Mouse (Mus musculus): ENCODE results near the gene Frmd5. TPM values are rescaled to one million over a fixed set of nuclear protein-coding genes. Genes with fewer than 3 reads are reported as not detected.

Gene Frmd5
- polyA plus RNA-seq, 1 experiment = 0.45 TPM

DNA sequence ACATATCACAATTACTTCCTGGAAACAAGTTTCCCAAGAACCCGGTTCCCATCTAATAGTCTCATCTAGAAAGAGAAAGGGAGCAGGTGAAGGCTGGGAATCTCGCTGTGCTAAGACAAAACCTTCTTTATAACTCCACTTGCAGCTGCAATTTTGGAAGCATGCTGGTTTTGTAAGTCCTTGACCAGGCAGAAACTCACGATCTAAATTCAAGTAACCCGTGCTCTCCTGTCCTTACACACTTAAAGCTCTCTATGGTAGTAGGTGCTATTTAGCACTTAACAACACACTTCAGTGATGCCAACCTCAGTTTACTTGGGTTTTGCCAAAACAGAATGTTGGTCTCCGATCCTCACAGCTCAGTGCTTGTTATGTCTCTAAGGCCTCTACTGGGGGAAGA lies 99.4 kb downstream of the Frmd5 start:
- no peaks in the 10 kb centered on the region for H3K4me1 ChIP-seq (ENCODE audit: control insufficient read depth, insufficient read depth, low read length)
- H3K4me3 ChIP-seq (ENCODE audit: insufficient read depth, low read depth, low read length) = no peak overlapping the region
- no peaks in the 10 kb centered on the region for H3K27me3 ChIP-seq (replicated peaks; ENCODE audit: control insufficient read depth, insufficient read depth, low read length)
- DNase-seq = no peak
- 81% methylated on average over 5 of the region's 5 CpGs for WGBS
- no peak overlapping the region for H3K27ac ChIP-seq (ENCODE audit: insufficient read depth, low read depth, low read length)
- TF ChIP-seq POLR2A (IDR thresholded peaks at IDR 0.05; ENCODE audit: low read depth, low read length) (no peak), CTCF (conservative IDR thresholded peaks at IDR 0.05; ENCODE audit: insufficient read depth, insufficient read length, low read depth, low read length) (no peak)
- no peaks in the 10 kb centered on the region for H3K36me3 ChIP-seq (ENCODE audit: control insufficient read depth, insufficient read depth, low read length)

DNA sequence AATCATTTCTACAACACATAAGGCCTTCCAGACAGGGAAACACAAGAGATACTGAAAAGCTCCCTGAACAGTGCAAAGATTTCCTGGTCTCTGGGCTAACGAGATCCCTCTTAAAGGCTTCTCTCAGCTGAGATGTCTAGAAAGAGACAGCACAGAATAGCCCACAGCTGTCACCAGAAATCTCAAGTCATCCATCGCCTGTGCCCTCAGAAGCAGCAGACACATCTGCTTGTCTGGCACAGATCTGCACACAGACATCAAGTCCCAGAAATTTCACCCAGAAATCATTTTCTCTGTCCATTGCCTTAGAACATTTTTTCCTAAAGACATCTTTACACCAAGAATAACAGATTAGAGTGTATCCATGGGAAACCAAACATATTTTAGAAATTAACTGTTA lies 101.1 kb downstream of the Frmd5 start:
- Histone ChIP-seq H3K27ac (ENCODE audit: insufficient read depth, low read depth, low read length) (no peak overlapping the region), H3K4me1 (ENCODE audit: control insufficient read depth, insufficient read depth, low read length) (no peaks in the 10 kb centered on the region), H3K27me3 (replicated peaks; ENCODE audit: control insufficient read depth, insufficient read depth, low read length) (no peaks in the 10 kb centered on the region), H3K4me3 (ENCODE audit: insufficient read depth, low read depth, low read length) (no peak overlapping the region), H3K36me3 (ENCODE audit: control insufficient read depth, insufficient read depth, low read length) (no peaks in the 10 kb centered on the region)
- no peak for DNase-seq
- TF ChIP-seq POLR2A (IDR thresholded peaks at IDR 0.05; ENCODE audit: low read depth, low read length) (no peak), CTCF (conservative IDR thresholded peaks at IDR 0.05; ENCODE audit: insufficient read depth, insufficient read length, low read depth, low read length) (no peak)
- 74% methylated on average over 2 of the region's 2 CpGs for WGBS

DNA sequence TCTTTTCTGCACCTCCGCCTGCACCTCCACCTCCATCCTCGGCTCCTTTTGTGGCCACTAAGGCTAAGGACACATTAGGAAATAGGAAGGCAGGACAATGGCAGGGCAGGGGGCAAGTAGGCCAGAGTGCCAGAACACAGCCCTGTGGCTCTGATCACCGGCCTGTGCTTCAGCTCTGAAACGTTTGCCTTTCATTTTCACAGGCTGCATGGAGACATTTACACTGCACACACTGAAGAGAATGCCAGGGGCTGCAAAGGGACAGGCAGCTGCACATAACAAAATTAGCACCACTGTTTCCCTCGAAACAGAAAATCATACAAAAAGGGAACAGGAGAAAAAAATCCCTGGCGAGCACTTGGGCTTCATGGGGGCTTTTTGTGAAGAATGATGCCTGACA lies 107.6 kb downstream of the Frmd5 start:
- Histone ChIP-seq H3K27ac (ENCODE audit: insufficient read depth, low read depth, low read length) (no peak overlapping the region), H3K4me1 (ENCODE audit: control insufficient read depth, insufficient read depth, low read length) (no peaks in the 10 kb centered on the region), H3K4me3 (ENCODE audit: insufficient read depth, low read depth, low read length) (no peak overlapping the region), H3K27me3 (replicated peaks; ENCODE audit: control insufficient read depth, insufficient read depth, low read length) (no peaks in the 10 kb centered on the region), H3K36me3 (ENCODE audit: control insufficient read depth, insufficient read depth, low read length) (no peaks in the 10 kb centered on the region)
- WGBS = 67% methylated on average over 6 of the region's 6 CpGs
- TF ChIP-seq CTCF (conservative IDR thresholded peaks at IDR 0.05; ENCODE audit: insufficient read depth, insufficient read length, low read depth, low read length) = no peak
- no peak for TF ChIP-seq POLR2A (IDR thresholded peaks at IDR 0.05; ENCODE audit: low read depth, low read length)
- DNase-seq = no peak

DNA sequence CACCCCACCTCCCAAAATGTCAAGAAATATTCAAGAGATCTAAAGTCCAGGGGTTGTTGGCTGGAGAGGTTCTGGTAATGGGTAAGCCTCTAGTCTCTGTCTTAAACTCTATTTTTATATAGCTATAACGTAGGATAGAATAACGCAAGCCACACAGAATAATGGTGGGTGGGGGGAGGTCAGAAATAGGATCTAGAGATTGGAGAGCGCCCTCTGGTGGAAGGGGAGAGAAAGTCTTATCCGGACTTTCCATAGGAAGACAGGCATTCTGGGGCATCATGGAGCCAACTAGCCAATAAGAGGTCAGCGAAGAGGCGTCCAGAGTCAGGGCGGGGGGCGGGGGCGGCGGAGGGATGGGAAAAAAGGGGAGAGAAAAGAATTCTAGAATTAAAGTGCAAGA lies 111.5 kb downstream of the Frmd5 start:
- no peak for TF ChIP-seq POLR2A (IDR thresholded peaks at IDR 0.05; ENCODE audit: low read depth, low read length)
- TF ChIP-seq CTCF (conservative IDR thresholded peaks at IDR 0.05; ENCODE audit: insufficient read depth, insufficient read length, low read depth, low read length) = peak; percentile 47
- Histone ChIP-seq H3K4me3 (ENCODE audit: insufficient read depth, low read depth, low read length) (no peak overlapping the region), H3K36me3 (ENCODE audit: control insufficient read depth, insufficient read depth, low read length) (no peaks in the 10 kb centered on the region), H3K27me3 (replicated peaks; ENCODE audit: control insufficient read depth, insufficient read depth, low read length) (no peaks in the 10 kb centered on the region), H3K4me1 (ENCODE audit: control insufficient read depth, insufficient read depth, low read length) (no peaks in the 10 kb centered on the region), H3K27ac (ENCODE audit: insufficient read depth, low read depth, low read length) (no peak overlapping the region)
- peak; percentile 5 for DNase-seq
- 72% methylated on average over 10 of the region's 10 CpGs for WGBS

DNA sequence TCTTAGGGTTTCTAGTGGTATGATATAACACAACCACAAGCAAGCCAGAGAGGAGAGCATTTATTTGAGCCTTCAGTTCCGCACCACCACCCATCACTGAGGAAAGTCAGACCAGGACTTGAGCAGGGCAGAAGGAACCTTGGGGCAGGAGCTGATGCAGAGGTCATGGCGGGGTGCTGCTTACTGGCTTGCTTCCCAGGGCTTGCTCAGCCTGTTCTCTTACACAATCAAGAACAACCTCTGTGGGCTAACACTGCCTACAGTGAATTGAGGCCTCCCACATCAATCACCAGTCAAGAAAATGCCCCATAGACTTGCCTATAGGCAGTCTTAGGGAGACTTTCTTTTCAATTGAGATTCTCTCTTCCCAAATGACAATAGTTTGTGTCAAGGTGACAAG lies 118.8 kb downstream of the Frmd5 start:
- no peak overlapping the region for H3K4me3 ChIP-seq (ENCODE audit: insufficient read depth, low read depth, low read length)
- no peak overlapping the region for H3K27ac ChIP-seq (ENCODE audit: insufficient read depth, low read depth, low read length)
- 60% methylated on average over 2 of the region's 2 CpGs for WGBS
- no peaks in the 10 kb centered on the region for H3K36me3 ChIP-seq (ENCODE audit: control insufficient read depth, insufficient read depth, low read length)
- TF ChIP-seq CTCF (conservative IDR thresholded peaks at IDR 0.05; ENCODE audit: insufficient read depth, insufficient read length, low read depth, low read length) (no peak), POLR2A (IDR thresholded peaks at IDR 0.05; ENCODE audit: low read depth, low read length) (no peak)
- DNase-seq = peak; percentile 21
- no peaks in the 10 kb centered on the region for H3K27me3 ChIP-seq (replicated peaks; ENCODE audit: control insufficient read depth, insufficient read depth, low read length)
- no peaks in the 10 kb centered on the region for H3K4me1 ChIP-seq (ENCODE audit: control insufficient read depth, insufficient read depth, low read length)

DNA sequence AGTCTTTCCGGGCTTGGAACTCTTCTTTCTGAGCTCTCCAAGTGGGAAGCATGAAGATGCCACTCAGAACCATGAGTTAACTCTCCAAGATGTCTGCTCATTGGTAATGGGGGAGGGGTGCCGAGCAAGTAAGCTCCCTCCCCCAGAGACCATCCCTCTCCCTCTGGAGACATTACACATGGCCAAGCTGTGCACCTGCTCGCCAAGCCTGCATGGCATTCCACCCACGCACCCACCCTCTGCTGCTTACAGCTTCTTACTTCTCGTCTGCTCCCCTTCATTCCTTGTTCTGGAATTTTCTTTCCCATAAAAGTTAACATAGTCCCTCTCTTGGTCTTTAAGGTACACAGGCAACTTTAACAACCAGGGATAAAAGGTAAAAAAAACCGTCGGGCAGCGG lies 123.3 kb downstream of the Frmd5 start:
- H3K27me3 ChIP-seq (replicated peaks; ENCODE audit: control insufficient read depth, insufficient read depth, low read length) = no peaks in the 10 kb centered on the region
- 90% methylated on average over 8 of the region's 8 CpGs for whole genome bisulfite sequencing
- no peak for TF ChIP-seq POLR2A (IDR thresholded peaks at IDR 0.05; ENCODE audit: low read depth, low read length)
- TF ChIP-seq CTCF (conservative IDR thresholded peaks at IDR 0.05; ENCODE audit: insufficient read depth, insufficient read length, low read depth, low read length) = no peak
- no peak overlapping the region for H3K27ac ChIP-seq (ENCODE audit: insufficient read depth, low read depth, low read length)
- no peak for DNase-seq
- H3K4me3 ChIP-seq (ENCODE audit: insufficient read depth, low read depth, low read length) = no peak overlapping the region
- no peaks in the 10 kb centered on the region for H3K4me1 ChIP-seq (ENCODE audit: control insufficient read depth, insufficient read depth, low read length)
- H3K36me3 ChIP-seq (ENCODE audit: control insufficient read depth, insufficient read depth, low read length) = no peaks in the 10 kb centered on the region

DNA sequence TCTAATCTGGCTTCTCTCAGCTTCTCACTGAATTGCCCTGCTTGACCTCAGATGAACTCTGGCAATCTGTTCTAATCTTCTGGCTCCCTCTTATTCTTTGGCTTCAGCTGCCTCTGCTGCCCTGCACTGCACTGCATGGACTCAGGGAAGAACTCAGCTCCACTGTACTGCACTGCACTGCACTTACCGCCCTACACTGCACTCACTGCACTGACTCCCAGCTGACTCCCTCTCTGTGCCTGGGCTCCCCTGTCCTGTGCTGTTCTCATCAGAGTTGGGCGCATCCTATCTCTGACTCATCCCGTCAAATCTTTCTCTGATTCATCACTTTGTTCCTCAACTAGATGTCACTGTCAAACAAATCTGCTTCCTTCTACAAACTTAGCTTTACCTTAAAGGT lies 124.5 kb downstream of the Frmd5 start:
- no peaks in the 10 kb centered on the region for H3K4me1 ChIP-seq (ENCODE audit: control insufficient read depth, insufficient read depth, low read length)
- H3K4me3 ChIP-seq (ENCODE audit: insufficient read depth, low read depth, low read length) = no peak overlapping the region
- TF ChIP-seq POLR2A (IDR thresholded peaks at IDR 0.05; ENCODE audit: low read depth, low read length) (no peak), CTCF (conservative IDR thresholded peaks at IDR 0.05; ENCODE audit: insufficient read depth, insufficient read length, low read depth, low read length) (no peak)
- no peak for DNase-seq
- no peak overlapping the region for H3K27ac ChIP-seq (ENCODE audit: insufficient read depth, low read depth, low read length)
- no peaks in the 10 kb centered on the region for H3K36me3 ChIP-seq (ENCODE audit: control insufficient read depth, insufficient read depth, low read length)
- WGBS = 93% methylated on average over 3 of the region's 3 CpGs
- no peaks in the 10 kb centered on the region for H3K27me3 ChIP-seq (replicated peaks; ENCODE audit: control insufficient read depth, insufficient read depth, low read length)

DNA sequence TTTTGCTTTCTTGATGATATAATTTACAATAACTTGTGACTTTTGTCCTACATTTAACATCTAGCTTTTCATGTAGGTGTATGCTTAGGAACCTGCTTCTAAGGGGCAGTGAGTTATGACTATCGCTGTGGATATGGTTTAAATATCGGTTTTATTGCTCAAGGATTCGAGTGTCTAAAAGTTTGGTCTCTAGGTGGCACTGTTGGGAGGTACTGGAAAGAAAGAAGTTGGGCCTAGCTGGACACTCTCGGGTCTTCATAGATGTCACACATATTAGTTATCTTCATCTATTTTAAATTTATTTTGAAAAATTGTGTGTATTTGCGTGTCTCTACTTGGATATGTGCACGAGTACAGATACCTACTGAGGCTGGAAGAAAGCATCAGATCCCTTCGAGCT lies 127.2 kb downstream of the Frmd5 start:
- Histone ChIP-seq H3K4me1 (ENCODE audit: control insufficient read depth, insufficient read depth, low read length) (no peaks in the 10 kb centered on the region), H3K4me3 (ENCODE audit: insufficient read depth, low read depth, low read length) (no peak overlapping the region), H3K27me3 (replicated peaks; ENCODE audit: control insufficient read depth, insufficient read depth, low read length) (no peaks in the 10 kb centered on the region), H3K36me3 (ENCODE audit: control insufficient read depth, insufficient read depth, low read length) (no peaks in the 10 kb centered on the region), H3K27ac (ENCODE audit: insufficient read depth, low read depth, low read length) (no peak overlapping the region)
- TF ChIP-seq POLR2A (IDR thresholded peaks at IDR 0.05; ENCODE audit: low read depth, low read length) = no peak
- no peak for TF ChIP-seq CTCF (conservative IDR thresholded peaks at IDR 0.05; ENCODE audit: insufficient read depth, insufficient read length, low read depth, low read length)
- DNase-seq = no peak
- WGBS = 77% methylated on average over 7 of the region's 7 CpGs
